Mouse (Mus musculus) adrenal gland, postnatal 10 days (tissue): ENCODE data around the gene Pank1. TPM values are rescaled to one million over a fixed set of nuclear protein-coding genes. Genes with fewer than 3 reads are reported as not detected.

Experiments
- microRNA-seq: library from miRNA; unstranded; fragments of <30 nt; microRNA quantifications from one replicate; pipeline ENCODE4 v1.2.0, GENCODE M21; 2021
- total RNA-seq, 2 experiments: library from RNA; stranded (reverse); gene quantifications; 2 replicates each; pipeline ENCODE4 v1.2.3; 2021

Pank1 gene
- total RNA-seq, 2 experiments from 2014 or later: 95.0 to 135 TPM

Small RNA genes within 50 kb of the gene (microRNA-seq; reads per million reads assigned to microRNA genes)
- 3,496 reads per million, percentile 86 among the genes with 10 or more reads in this experiment for gene Mir107

Other genes with a start within 250 kb of the Pank1 start
- gene Ifit1bl2, start 238.7 kb downstream of the Pank1 start, total RNA-seq: under 1 TPM in 1 of 2 experiments, not detected in 1; 0.09 TPM
- 1 to 10 TPM in 1 of 2 experiments, under 1 TPM in 1; 0.69 to 1.6 TPM for gene Ifit1, start 238.6 kb downstream of the Pank1 start, total RNA-seq
- 1 to 10 TPM; 6.1 to 9.5 TPM for gene Slc16a12, start 132.2 kb downstream of the Pank1 start, total RNA-seq
- gene Kif20b, start 42.9 kb upstream of the Pank1 start, total RNA-seq: 10 to 100 TPM; 10.7 to 13.8 TPM